Mouse (Mus musculus) heart, embryonic 16.5 days (tissue): ENCODE data around the gene BC067074. TPM values are rescaled to one million over a fixed set of nuclear protein-coding genes. Genes with fewer than 3 reads are reported as not detected.

Experiments used
- ATAC-seq: fragments of 200-750 bp; cut with Nextera tagmentation; replicated peaks from 2 replicates; pipeline ENCODE4 v1.8.0; 2017; ENCODE audit warnings: moderate number of reproducible peaks; ENCODE audit not compliant: insufficient read depth, low FRiP score; ENCODE audit errors: extremely low read depth
- H3K27ac ChIP-seq: fragments of 300-500 bp; sonication (generic); 2 replicates; pipeline ENCODE4 v1.5.1; 2014; ENCODE audit warnings: mild to moderate bottlenecking, low read length, control low read depth, moderate library complexity
- H3K27me3 ChIP-seq: fragments of 300-500 bp; sonication (generic); 2 replicates; pipeline ENCODE4 v1.6.1; 2014; ENCODE audit warnings: low read length, mixed read lengths; ENCODE audit not compliant: control insufficient read depth, insufficient read depth
- H3K36me3 ChIP-seq: fragments of 300-500 bp; sonication (generic); 2 replicates; pipeline ENCODE4 v1.6.1; 2014; ENCODE audit not compliant: control insufficient read depth, insufficient read depth
- H3K4me1 ChIP-seq: fragments of 300-500 bp; sonication (generic); 2 replicates; pipeline ENCODE4 v1.6.1; 2014; ENCODE audit warnings: low read length, mixed read lengths; ENCODE audit not compliant: control insufficient read depth, insufficient read depth
- H3K4me2 ChIP-seq: fragments of 300-500 bp; sonication (generic); 2 replicates; pipeline ENCODE4 v1.6.1; 2014; ENCODE audit warnings: low read depth, mild to moderate bottlenecking, control low read depth, low read length
- H3K4me3 ChIP-seq: fragments of 300-500 bp; sonication (generic); 2 replicates; pipeline ENCODE4 v1.5.1; 2014; ENCODE audit warnings: mild to moderate bottlenecking, control low read depth, low read length
- H3K9ac ChIP-seq: fragments of 300-500 bp; sonication (generic); 2 replicates; pipeline ENCODE4 v1.6.1; 2014; ENCODE audit warnings: low read length, control low read depth
- H3K9me3 ChIP-seq: fragments of 300-500 bp; sonication (generic); replicated peaks from 2 replicates; pipeline ENCODE4 v1.6.1; 2016; ENCODE audit warnings: low read length; ENCODE audit not compliant: control insufficient read depth
- WGBS: fragments of 180-500 bp; shearing (Covaris S2); extraction: QIAGEN DNeasy Blood & Tissue Kit; methylation state at CpG from one replicate; pipeline ENCODE4 v1.1.7; 2014; 5-methylcytosine and 5-hydroxymethylcytosine counted together
- polyA plus RNA-seq: library from polyadenylated mRNA; unstranded; fragments of >200 nt; fragmentation: Nextera tagmentation; extraction: Ambion mirVana; gene quantifications from 2 replicates; pipeline ENCODE4 v1.2.1, GENCODE M21; 2015

The BC067074 gene
- polyA plus RNA-seq, 1 experiment from 2014 or later = 2.1 TPM

DNA sequence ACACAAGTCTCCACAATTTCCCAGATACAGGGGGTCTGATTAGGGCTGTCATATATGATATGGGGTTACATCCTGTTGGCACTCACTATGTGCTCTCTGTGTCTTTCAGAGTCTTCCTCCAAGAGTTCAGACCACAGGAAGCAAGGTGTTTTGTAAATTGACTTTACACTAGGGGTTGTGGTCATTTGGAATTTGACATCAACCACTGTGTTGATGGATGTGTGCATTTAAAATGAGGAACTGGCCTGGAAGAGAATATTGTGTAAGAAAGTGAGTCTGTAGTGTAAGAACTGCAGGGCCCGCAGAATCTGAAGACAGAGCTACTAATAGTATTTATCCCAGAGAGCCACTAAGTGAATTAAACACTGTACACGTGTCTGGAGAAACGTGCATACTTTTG lies 25.8 kb upstream of the BC067074 start:
- H3K4me1 ChIP-seq = peaks cover 9% of the 10 kb centered on the region
- no peak overlapping the region for H3K4me3 ChIP-seq
- no peaks in the 10 kb centered on the region for H3K36me3 ChIP-seq
- no peak overlapping the region for H3K9ac ChIP-seq
- H3K27ac ChIP-seq = no peak overlapping the region
- no peaks in the 10 kb centered on the region for H3K9me3 ChIP-seq
- H3K4me2 ChIP-seq = no peak overlapping the region
- ATAC-seq = no peak
- H3K27me3 ChIP-seq = no peaks in the 10 kb centered on the region
- 86% methylated on average over 3 of the region's 3 CpGs for WGBS

DNA sequence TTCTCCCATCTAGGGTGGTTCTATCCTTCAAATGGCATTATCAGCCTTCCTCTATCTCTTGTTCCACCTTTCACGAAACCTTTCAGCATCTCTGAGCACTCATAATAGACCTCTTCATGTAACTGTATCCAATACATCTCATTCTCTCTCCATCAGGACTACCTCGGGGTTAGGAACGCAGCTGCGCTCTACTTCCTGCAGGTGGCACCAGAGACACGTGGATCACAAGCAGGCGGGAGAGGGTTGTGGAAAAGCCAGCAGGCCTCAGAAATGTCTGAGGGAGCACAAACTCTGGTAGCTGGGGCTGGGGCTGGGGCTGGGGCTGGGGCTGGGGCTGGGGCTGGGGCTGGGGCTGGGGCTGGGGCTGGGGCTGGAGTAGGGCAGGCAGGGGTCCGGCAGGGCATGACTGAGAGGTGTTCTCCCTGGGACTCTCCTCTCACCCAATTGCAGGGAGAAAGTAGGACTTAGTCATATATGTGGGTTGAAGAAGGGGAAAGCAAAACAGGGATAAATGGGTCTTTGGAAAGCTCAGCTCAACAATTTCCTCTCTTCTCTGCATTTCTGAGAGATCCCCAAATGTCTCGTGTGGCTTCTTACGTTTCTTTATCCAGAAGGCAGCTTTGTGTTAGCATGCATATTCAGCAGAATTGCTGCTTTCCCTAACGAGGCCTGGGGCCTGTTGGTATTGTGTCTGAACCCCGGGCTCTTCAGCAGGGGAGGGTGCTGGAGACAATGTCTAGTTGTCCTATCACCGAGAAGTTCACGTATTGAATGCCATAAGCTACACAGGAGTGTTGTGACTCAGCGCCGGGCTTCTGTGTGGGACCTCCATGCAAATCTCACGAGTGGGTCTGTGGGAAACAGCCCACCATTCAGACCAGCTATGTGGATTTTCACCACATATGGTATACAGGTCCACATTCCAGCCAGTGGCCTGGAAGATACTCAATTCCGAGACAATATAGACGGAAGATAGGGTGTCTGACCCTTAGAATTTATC lies 22.9 kb upstream of the BC067074 start:
- H3K4me3 ChIP-seq = no peak overlapping the region
- H3K4me2 ChIP-seq = no peak overlapping the region
- H3K36me3 ChIP-seq = no peaks in the 10 kb centered on the region
- no peaks in the 10 kb centered on the region for H3K27me3 ChIP-seq
- peak; percentile 72; the same call in 1 of the 2 replicates for ATAC-seq
- H3K9me3 ChIP-seq = no peaks in the 10 kb centered on the region
- H3K9ac ChIP-seq = no peak overlapping the region
- no peak overlapping the region for H3K27ac ChIP-seq
- 54% methylated on average over 18 of the region's 18 CpGs for WGBS
- peaks cover 3% of the 10 kb centered on the region; the same call in 1 of the 2 replicates for H3K4me1 ChIP-seq

DNA sequence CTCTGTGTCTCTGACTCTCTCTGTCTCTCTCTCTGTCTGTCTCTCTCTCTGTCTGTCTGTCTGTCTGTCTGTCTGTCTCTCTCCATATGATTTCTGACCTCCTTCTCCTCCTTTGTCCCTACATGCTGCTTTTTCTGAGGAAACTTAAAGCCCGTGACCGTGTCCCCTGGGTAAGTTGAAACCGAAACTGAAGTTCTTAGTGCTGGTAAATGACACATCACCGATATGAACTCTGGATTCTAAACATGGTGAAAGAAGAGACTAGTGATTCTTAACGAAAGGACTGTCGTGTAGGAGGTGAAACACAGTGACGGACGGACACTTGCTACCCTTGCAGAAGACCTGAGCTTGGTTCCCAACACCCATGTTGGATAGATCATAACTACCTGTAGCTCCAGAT lies 21.8 kb upstream of the BC067074 start:
- no peak overlapping the region for H3K9ac ChIP-seq
- H3K27me3 ChIP-seq = no peaks in the 10 kb centered on the region
- H3K4me1 ChIP-seq = peaks cover 3% of the 10 kb centered on the region; the same call in 1 of the 2 replicates
- no peak overlapping the region for H3K4me2 ChIP-seq
- no peak overlapping the region for H3K27ac ChIP-seq
- no peak overlapping the region for H3K4me3 ChIP-seq
- H3K9me3 ChIP-seq = no peaks in the 10 kb centered on the region
- no peaks in the 10 kb centered on the region for H3K36me3 ChIP-seq
- ATAC-seq = no peak
- 88% methylated on average over 8 of the region's 8 CpGs for WGBS

DNA sequence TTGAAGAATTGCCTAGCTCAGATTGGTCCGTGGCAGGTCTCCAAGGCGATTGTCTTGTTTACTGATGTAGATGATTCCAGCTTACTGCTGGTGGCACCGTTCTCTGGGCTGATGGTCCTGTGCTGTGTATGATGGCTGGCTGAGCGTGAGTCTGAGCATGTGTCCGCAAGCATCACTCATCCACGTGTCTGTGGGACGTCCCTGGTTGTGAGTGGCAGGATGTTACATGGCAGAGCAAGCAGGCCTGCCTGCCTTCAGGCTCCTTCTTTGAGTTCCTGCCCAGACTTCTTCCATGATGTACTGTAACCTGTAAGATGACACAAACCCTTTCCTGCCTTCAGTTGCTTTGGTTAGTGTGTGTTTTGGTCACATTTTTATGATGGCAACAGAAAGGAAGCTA lies 5.8 kb upstream of the BC067074 start:
- no peak for ATAC-seq

DNA sequence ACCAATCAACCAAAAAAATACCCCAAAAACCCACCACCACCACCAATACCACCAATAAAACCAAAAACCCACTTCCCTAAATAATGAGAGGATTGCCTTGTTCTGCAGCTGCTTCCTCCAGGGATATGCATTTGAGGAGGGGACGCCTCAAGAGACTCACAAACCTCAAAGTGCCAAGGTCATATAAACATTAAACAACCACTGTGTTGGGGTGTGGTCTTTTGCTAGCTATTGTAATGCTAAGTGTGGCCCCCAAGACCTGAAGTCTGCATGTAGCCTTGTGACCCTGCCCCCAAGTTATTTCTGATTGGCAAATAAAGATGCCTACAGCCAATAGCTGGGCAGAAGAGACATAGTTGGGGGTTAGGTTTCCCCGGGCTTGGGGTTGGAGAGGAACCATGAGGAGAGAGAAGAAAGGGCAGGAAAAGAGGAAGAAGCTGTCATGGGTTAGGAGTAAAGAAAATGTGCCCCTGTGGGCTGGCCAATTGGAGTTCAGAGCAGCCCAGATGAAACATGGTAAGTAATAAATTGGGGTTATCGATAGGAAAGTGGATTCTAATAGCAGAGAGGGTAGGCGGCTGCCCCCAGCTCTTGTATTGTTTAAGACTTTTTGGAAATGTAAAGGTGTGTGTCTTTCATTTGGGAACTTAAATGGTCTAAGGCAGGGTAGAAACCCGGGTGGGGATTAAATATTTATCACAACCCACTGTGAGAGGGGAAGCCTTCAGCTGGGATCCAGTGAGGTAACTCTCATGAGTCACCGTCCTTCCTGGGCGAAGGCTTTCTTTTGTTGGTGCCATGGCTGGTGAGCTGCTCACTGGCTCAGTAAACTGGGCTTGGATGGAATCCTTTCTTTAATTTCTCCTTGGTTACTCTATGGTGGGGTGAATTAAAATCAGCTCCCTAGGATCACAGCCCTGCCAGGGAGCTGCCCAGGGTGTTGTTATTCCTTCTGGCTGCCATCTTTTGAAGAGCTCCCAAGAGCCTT lies 4.5 kb upstream of the BC067074 start:
- no peak overlapping the region for H3K9ac ChIP-seq
- H3K27me3 ChIP-seq = no peaks in the 10 kb centered on the region
- H3K4me3 ChIP-seq = no peak overlapping the region
- ATAC-seq = no peak
- H3K4me1 ChIP-seq = 0 out of 2 replicates have a peak, but pooled peaks cover 3% of the 10 kb centered on the region
- no peak overlapping the region for H3K4me2 ChIP-seq
- no peaks in the 10 kb centered on the region for H3K36me3 ChIP-seq
- no peak overlapping the region for H3K27ac ChIP-seq
- WGBS = 81% methylated on average over 7 of the region's 7 CpGs
- H3K9me3 ChIP-seq = no peaks in the 10 kb centered on the region

More for the DNA sequence above, 5.8 kb upstream of the BC067074 start:
- no peaks in the 10 kb centered on the region for H3K4me1 ChIP-seq
- H3K27me3 ChIP-seq = no peaks in the 10 kb centered on the region
- no peaks in the 10 kb centered on the region for H3K9me3 ChIP-seq
- H3K36me3 ChIP-seq = no peaks in the 10 kb centered on the region
- H3K4me2 ChIP-seq = no peak overlapping the region
- 79% methylated on average over 7 of the region's 7 CpGs for WGBS
- no peak overlapping the region for H3K27ac ChIP-seq
- no peak overlapping the region for H3K4me3 ChIP-seq
- H3K9ac ChIP-seq = no peak overlapping the region

DNA sequence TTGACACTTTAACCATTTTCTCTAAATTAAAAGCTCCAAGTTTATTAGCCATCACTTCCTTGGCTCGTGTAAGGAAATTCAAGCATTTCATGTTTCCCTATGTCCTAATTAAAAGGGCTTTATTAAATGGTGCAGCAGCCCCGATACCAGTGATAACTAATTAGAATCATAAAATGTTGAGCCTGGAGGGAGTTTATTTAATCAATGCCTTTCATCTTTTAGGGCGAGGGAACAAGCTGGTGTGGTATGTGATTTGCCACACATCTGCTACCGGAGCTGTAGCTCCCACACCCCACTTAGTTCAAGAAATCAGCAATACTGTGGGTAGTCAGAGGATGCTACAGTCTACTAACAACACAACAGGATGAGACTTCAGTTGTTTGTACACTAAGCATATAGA lies 3.2 kb upstream of the BC067074 start:
- H3K4me2 ChIP-seq = no peak overlapping the region
- WGBS = 69% methylated on average over 4 of the region's 4 CpGs
- no peaks in the 10 kb centered on the region for H3K36me3 ChIP-seq
- no peak overlapping the region for H3K27ac ChIP-seq
- H3K9ac ChIP-seq = no peak overlapping the region
- H3K4me1 ChIP-seq = 0 out of 2 replicates have a peak, but pooled peaks cover 3% of the 10 kb centered on the region
- ATAC-seq = no peak
- H3K9me3 ChIP-seq = no peaks in the 10 kb centered on the region
- no peak overlapping the region for H3K4me3 ChIP-seq
- H3K27me3 ChIP-seq = no peaks in the 10 kb centered on the region

DNA sequence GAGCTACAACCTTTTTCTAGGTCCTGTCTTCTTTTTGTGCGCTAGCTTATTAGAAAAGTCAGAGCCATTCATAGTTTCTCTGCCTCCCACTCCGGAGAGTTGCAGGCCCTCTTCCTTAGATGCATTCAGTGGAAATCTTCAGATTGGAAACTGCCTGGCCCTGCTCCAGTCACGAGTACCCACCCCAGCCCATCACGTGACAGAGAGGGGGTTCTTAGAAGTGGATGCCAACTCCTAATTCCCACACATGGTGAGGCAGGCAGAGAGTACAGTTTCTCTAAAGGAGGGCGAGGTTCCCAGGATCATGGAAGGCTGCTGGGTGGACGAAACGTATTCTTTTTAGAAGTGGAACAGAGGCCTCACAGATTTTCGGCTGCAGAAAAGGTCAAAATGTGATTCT lies 958 bp upstream of the BC067074 start:
- 87% methylated on average over 8 of the region's 8 CpGs for WGBS
- Histone ChIP-seq H3K9me3 (no peaks in the 10 kb centered on the region), H3K4me1 (peaks cover 5% of the 10 kb centered on the region; the same call in 1 of the 2 replicates), H3K27ac (no peak overlapping the region), H3K9ac (no peak overlapping the region), H3K27me3 (no peaks in the 10 kb centered on the region), H3K4me3 (no peak overlapping the region), H3K4me2 (no peak overlapping the region), H3K36me3 (no peaks in the 10 kb centered on the region)
- no peak for ATAC-seq

DNA sequence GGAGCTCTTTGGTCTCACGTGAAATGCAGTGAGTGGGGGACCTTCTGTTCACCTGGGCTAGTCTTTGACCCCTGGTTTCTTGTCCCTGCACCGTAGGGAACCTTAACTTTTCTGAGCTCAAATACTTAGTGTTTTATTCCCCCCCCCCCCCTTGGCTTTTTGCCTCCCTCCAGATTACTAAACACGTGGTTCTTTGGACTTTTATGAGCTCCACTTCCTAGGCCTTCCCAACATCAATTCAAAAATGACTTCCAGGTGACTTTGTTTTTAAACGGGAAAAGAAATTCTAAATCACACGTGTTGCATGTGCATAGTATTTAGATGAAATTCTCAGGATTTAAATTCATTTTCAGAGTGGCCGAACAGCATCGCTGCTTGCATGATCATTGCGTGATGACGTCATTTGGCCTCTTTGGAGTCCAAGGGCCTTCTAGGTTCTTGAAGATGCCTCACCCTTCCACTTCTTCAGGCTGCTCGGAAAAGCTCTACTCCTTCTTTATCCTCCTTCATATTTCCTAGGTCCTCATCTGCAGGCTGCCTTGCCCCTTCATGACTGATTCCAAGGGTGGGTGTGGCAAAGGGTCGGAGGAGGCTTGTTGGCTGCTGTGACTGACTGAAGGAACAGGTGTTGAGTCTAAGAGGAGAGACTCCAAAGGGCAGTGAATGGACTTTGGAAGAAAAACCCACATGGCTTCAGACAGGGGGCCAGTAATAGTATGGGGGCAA lies 911 bp downstream of the BC067074 start:
- H3K27ac ChIP-seq = no peak overlapping the region
- peak overlapping the region; percentile 90 for H3K4me2 ChIP-seq
- 64% methylated on average over 11 of the region's 11 CpGs for WGBS
- H3K36me3 ChIP-seq = no peaks in the 10 kb centered on the region
- peak overlapping the region; percentile 67 for H3K4me3 ChIP-seq
- peak overlapping the region; percentile 83 for H3K9ac ChIP-seq
- no peaks in the 10 kb centered on the region for H3K27me3 ChIP-seq
- ATAC-seq = no peak
- H3K4me1 ChIP-seq = peaks cover 5% of the 10 kb centered on the region; the same call in 1 of the 2 replicates
- H3K9me3 ChIP-seq = no peaks in the 10 kb centered on the region
